Mouse (Mus musculus) 3134 (cell line): Measurements from ENCODE around the gene Tm9sf3.
"Not testable (repeated sequence)": the region's sequence is repeated elsewhere in the genome, so short reads cannot be mapped to it uniquely, and the experiment has no call there.

Experiments used
- DNase-seq: peaks from one replicate; pipeline ENCODE4 v3.0.0-alpha.2; 2011; ENCODE audit warnings: low spot score; ENCODE audit not compliant: insufficient read length; ENCODE audit errors: extremely low read depth

Tm9sf3 gene

DNA sequence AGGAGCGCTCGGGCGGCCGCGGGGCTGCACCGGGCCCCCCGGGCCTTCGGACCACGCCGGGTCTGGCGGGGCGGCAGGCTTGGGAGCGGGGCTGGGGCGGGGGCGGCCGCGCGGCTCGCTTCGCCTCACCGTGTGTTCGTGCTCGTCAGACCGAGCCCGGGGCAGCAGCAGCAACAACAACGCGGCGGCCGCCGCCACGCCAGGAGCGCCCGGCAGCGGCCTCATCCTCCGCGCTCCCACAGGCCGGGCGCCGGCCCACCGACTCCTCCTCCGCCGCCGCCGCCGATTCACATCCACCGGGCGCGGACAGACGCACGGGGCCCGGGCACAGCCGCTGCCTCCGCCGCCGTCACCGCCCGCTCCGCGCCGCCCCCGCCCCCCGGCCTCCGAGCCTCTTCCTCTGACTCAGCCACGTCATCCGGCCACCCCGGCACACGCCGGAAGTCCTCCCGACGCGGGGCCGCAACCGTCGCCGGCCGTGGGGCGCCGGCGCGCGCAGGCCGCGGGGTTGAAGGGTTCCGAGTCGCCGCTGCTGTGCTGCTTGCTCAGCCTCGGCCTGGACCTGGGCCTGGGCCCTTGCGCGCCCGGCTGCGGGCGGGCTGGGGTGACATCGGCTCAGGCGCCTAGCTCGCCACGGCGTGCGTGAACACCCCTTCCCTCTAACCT lies at the start of gene Tm9sf3:
TSS of gene Tm9sf3 (minus strand) at position 368 of the 666 bp plus-strand sequence.
- peak; percentile 91 for DNase-seq

DNA sequence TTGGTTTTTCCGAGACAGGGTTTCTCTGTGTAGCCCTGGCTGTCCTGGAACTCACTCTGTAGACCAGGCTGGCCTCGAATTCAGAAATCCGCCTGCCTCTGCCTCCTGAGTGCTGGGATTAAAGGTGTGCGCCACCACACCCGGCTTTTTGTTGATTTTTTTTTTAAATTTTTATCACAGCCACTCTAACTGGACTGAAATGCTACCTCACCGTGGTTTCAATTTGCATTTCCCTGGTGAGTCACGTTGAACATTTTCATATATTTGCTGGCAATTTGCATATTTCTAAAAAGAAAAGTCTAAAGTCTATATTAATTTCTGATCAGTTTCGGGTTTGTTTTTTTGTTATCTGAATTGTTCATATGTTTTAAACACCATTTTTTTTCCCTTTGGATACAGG lies 48.8 kb upstream of the Tm9sf3 start:
- DNase-seq = not testable (repeated sequence)

- no peak for DNase-seq
Measured at GRCm38 (mm10) chr19:41312027-41312426, 48.2 kb upstream of the Tm9sf3 start.

GRCm38 (mm10) chr19:41310971-41311703 lies 47.3 kb upstream of the Tm9sf3 start:
- DNase-seq = no peak

GRCm38 (mm10) chr19:41303933-41304332 lies 40.1 kb upstream of the Tm9sf3 start:
- no peak for DNase-seq

DNA sequence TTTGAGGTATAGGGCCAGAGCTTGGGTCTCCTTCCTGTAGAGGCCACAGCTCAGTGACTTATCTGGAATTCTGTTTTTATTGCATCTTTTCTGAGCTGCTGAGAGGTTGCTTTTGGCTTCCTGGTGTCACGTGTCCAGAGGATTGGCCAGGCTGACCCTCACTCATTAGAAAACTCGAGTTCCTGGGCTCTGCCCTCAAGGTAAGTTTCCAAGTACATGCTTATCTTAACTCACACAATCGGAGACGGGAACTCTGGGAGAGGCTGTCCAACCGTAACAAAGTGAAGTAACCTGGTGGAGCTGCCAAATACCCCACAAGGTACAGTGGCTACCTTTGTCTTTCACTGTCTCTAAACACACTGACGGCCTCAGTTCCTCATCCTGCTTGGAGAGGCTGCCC lies 39.6 kb upstream of the Tm9sf3 start:
- DNase-seq = no peak

DNA sequence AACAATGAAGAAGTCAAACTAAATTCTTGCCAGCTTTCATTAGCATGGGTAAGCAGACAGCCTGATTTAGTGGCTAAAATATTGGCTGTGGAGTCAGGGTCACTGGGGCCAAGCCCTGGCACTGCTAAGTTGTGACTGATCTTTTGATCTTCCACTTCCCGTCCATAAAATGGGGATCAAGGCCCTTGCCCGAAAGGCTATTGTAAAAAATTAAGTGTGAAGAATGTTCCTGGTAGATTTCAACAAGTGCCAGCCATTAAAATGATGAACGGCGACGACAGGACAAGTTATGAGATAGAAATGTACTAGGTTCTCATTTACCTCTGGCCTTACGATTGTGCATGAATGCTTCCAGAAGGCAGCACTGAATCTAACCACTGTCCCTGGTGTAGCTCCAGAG lies 38.1 kb upstream of the Tm9sf3 start:
- DNase-seq = no peak

- DNase-seq = no peak
Measured at GRCm38 (mm10) chr19:41299446-41299845, 35.6 kb upstream of the Tm9sf3 start.

- no peak for DNase-seq
Measured at GRCm38 (mm10) chr19:41290952-41291619, 27.3 kb upstream of the Tm9sf3 start.

- no peak for DNase-seq
Measured at GRCm38 (mm10) chr19:41288568-41288967, 24.8 kb upstream of the Tm9sf3 start.

DNA sequence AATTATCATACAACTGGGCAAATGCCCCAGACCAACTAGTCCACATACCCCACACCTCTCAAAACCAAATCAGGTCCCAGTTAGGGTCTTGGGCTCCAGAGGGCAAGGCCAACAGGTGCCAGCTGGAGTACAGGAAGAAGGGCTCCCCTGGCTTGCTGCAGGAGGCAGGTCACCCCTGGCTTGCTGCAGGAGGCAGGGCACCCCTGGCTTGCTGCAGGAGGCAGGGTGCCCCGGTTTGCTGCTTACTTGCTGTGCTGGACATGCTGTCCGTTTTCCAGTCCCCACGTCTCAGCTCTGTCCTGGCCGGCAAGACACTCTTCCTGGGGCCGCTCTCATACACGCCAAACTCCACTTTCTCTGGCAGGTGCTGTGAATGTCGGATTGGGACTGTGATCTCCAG lies 23.4 kb upstream of the Tm9sf3 start:
- DNase-seq = no peak

DNA sequence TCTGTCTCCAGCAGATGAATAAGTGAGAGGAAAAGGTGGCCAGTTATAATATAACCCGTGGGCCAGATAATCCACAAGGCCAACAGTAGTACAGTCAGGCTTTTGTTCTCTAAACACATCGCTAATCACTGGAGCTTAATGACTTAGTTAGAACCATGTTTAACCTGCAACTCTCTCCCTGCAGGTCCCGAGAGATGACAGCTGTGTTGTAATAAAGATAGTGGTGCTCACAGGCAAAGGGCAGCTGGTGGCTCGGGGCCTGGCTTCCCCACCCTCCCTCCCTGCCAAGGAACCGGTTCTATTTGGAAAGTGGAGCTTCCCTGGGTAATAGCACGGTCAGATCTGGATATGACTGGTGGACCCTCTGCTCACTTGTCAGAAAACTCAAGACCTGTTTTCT lies 20.7 kb upstream of the Tm9sf3 start:
- no peak for DNase-seq

GRCm38 (mm10) chr19:41282718-41283117 lies 18.9 kb upstream of the Tm9sf3 start:
- no peak for DNase-seq

- no peak for DNase-seq
Measured at GRCm38 (mm10) chr19:41282216-41282615, 18.4 kb upstream of the Tm9sf3 start.

DNA sequence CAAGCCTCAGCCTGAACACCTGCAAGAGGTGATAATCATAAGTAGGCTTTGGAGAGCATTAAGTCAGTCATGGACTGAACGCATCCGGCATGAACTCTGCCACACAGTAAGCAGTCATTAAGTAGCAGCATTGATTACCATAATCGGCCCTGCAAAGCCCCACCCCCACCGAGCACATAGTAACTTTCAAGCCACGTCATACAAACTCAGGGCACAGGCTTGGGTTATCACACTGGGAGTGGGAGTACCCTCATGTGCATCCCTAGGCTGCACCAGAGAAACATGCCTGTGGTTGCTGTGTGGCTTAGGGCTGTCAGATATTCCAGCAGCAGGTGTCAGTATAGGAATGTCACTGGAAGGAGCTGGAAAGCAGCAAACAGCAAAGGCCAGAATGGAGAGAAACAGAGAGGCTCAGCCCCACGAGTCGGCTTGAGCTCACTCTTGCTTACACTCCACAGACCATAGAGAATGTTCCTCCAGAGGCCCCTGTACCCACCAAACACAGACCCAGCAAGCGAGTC lies 16.0 kb upstream of the Tm9sf3 start:
- DNase-seq = no peak

DNA sequence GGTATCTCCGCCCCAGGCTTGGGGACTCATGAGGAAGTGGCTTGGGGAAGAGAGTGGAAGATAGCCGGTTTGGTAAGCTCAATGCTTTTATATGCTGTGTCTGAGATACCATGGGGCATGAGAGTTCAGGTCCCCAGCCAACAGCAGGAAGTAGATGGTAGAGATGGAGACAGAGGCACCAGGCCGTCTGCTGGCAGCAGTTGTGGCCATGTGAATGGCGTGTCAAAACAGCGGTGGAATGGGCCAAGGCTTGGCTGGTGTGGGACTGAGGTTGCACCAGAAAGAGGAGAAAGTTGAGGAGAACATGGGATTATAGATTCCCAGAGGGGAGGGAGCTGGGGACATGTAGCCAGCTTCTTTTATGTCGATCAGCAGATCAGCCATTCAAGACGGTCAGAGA lies 14.8 kb upstream of the Tm9sf3 start:
- no peak for DNase-seq

DNA sequence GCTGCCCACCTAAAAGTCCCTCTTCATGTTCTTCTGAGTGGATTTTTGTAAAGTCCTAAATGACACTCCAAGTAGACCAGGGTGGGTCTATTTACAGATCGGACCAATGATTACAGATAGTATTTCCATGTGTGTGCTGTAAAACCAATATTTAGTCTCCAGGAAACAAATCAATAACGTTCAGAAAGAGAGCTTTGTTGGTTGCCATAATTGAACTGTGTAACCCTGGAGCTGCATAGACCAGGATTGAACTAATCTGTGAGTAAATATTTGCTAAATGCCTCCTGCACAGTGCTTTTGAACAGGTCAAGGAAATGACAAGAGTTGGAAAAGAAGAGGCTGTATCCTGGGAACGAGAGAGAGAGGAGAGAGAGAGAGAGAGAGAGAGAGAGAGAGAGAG lies 11.8 kb upstream of the Tm9sf3 start:
- DNase-seq = no peak

DNA sequence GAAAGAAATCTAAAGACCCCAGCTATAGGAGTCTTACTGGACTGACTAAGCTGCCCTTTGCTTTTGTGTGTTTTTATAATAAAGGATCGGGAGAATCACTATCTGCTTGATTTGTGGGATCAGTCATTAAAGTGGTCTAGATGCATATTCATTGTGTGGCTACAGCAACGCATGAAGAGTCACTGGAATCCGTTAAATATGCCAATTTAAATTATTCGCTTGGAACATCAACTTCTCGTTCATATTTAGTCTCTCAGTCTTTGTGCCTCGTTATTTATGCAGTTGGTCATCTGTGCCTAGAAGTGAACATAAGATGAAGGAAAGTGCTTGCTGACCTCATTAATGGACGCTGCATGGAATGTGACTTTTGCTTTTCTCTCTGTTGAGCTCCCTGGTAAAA lies 7.1 kb upstream of the Tm9sf3 start:
- no peak for DNase-seq

DNA sequence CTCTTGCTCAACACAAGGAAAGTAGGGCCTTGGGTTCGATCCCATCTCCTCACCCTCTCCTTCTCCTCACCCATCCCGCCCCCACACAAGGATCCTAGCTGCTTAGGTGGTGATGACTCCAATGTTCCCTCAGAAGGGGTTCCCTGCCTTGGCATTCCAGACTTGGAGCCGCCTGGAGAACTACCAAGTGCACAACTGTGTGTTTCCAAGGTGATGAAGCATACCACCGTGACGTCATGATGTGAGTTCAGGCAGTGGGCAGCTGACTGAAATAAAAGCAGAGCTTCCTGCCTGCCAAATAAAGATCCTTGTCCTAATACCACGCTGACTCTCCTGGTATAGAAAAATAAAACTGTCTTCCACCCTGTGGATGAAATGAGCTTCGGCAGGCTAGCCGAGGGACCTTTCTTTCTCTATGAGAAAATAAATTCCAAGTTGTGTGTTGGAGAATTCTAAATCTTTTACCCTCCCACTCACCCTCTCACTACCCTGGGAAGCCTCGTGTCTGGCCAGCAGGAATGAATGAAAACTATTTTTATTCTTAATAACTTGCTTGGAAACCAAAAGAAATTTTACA lies 6.4 kb upstream of the Tm9sf3 start:
- peak; percentile 58 for DNase-seq

GRCm38 (mm10) chr19:41266251-41266901 lies 2.6 kb upstream of the Tm9sf3 start:
- DNase-seq = no peak

- DNase-seq = no peak
Measured at GRCm38 (mm10) chr19:41264331-41264799, 568 bp upstream of the Tm9sf3 start.
